ENCODE assay signal across 16 mouse cellular contexts in the genomic region with DNA sequence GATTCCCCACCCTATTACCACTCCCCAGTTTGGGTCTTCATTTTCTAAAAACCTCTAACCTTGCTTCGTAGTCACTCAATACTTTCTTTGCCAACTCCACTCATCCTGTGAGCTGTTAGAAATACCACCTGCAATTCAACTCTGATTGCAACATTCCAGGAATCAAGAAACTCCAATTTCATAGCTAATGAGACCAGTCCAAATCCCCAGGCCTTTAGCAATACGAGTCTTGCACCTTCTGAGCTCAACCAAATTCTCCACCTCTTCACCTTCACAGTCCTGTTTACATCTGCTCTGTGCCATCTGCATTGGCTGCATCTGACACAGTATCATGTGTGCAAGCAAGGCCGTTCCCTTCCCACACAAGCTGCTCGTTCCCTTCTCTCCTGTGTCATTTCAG. TPM values are rescaled to one million over a fixed set of nuclear protein-coding genes. Genes with fewer than 3 reads are reported as not detected.
"Had no signal": no experiment of that assay in that cellular context is flagged by ENCODE, and none has a peak within 500 bp of the region (broad histone marks: within the 10 kb centered on the region; RNA-seq: fewer than 3 reads in every experiment).

No protein-coding gene starts in this region.

- H3K27me3 ChIP-seq: kidney, embryonic 15.5 days had no signal

- DNase-seq: kidney, postnatal 14 days; lung, adult 2 months; lung, postnatal 10 days; thymus, adult 2 months; thymus, postnatal 25 days had no signal

- ATAC-seq: midbrain, embryonic 15.5 days had no signal

- H3K9ac ChIP-seq: kidney, embryonic 15.5 days; liver, embryonic 14.5 days; midbrain, embryonic 15.5 days; neural tube, embryonic 12.5 days had no signal

- H3K9me3 ChIP-seq: kidney, embryonic 15.5 days; megakaryocyte, embryonic 14.5 days; midbrain, embryonic 15.5 days had no signal

- H3K4me3 ChIP-seq: kidney, embryonic 15.5 days; left cerebral cortex, adult 2 months; limb, embryonic 10.5 days; megakaryocyte, embryonic 14.5 days; midbrain, embryonic 15.5 days; neural tube, embryonic 12.5 days had no signal

- H3K4me2 ChIP-seq: kidney, embryonic 15.5 days; midbrain, embryonic 11.5 days; midbrain, embryonic 15.5 days; neural tube, embryonic 12.5 days had no signal

- H3K27ac ChIP-seq: kidney, embryonic 15.5 days; left cerebral cortex, adult 2 months; limb, embryonic 10.5 days; liver, embryonic 14.5 days; macrophage; midbrain, embryonic 15.5 days; neural tube, embryonic 12.5 days had no signal

- H3K36me3 ChIP-seq: midbrain, embryonic 15.5 days; neural tube, embryonic 12.5 days had no signal

RNA-seq across cellular contexts. Expression of gene Msrb3, which starts 5.0 kb away (rescaled TPM):
- total RNA-seq: monocyte, adult 5-6 weeks; neutrophil, adult 5-6 weeks had no signal
